Mouse (Mus musculus) cerebellum, adult 8-10 months (tissue): Measurements from ENCODE around the gene Gpr35.

Experiments used
- DNase-seq: peaks from one replicate; pipeline ENCODE4 v3.0.0; 2022

Gpr35 gene

DNA sequence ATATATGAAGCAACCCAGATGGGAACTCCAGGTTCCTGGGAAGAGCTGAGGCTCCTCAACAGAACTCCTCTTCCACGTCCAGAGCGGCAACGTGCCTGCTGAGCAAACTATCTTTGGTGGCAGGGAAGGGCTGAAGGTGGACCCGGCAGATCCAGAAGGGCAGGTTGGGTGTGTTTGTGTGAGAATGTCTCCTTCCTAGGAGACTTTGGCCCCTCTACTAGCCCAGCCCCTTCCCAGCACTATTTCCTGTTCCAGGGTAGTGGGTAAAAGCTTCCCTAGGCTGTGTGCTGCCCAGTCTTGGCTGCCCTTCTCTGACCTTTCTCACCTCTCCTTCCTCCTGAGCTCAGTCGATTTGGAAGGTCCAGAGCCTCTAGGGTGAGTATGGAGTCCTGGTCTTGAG, at the start of gene Gpr35:
Gene Gpr35 (plus strand): TSS at position 259 of the 400 bp plus-strand sequence.
- no peak for DNase-seq

DNA sequence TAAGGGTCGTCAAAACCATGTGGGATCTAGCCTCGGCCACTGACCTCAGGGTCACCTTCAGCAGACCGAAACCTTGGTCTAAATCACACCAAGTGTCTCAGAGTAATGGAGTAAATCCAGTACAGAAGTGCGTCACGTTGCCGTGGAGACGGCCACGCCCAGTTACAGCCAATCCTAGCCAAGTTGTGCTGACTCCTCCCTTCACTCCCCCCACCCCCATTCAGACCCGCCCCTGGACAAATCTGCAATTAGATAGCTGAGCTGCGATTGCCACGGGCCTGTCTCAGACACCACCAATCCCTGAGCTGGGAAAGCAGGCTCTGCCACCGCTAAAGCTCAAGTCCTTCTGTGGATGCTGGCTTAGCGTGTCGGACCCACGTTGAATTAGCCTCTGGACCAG, 47.9 kb upstream of the Gpr35 start, which contains the start of gene Ankmy1:
Gene Ankmy1 (minus strand): TSS at position 121 of the 400 bp plus-strand sequence.
- no peak for DNase-seq

GRCm38 (mm10) chr1:92903627-92904026, 47.0 kb upstream of the Gpr35 start:
- no peak for DNase-seq

DNA sequence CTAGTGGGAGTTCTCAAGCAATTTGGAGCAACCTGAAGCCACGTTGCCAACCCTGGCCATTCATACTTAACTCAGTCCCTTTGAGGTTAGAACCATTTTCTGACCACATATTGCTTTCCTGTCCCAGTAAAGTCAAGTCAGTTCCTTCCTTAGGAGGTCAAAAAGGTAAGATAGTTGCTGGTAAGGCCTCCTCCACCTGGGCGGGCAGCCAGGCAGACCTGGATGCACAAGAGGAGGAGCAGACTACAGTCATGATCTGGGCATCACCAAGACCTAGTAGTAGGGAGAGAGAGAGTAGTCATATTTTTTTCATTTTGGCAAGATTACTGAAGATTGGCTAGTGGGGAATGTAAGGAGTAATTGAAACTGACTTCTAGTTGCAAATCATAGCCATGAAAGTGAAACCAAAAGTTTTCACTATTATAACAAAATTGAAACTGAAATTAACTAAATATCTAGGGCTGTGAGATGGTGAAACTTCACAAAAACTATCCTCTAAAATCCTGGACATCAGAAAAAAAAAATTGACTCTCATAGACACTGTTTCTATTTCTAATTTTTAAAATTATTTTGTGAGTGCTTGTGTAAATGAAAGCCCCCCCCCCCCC, 44.9 kb upstream of the Gpr35 start:
- DNase-seq: no peak

- DNase-seq: peak; percentile 84
Observed at GRCm38 (mm10) chr1:92906779-92907631, 43.7 kb upstream of the Gpr35 start, which contains the start of gene Dusp28. Dusp28 (plus strand) TSS chr1:92906981.

- no peak for DNase-seq
Observed at GRCm38 (mm10) chr1:92907632-92908360, 42.9 kb upstream of the Gpr35 start.

GRCm38 (mm10) chr1:92908664-92909063, 42.0 kb upstream of the Gpr35 start:
- DNase-seq: no peak

- DNase-seq: no peak
Observed at GRCm38 (mm10) chr1:92909068-92909467, 41.6 kb upstream of the Gpr35 start.

GRCm38 (mm10) chr1:92910239-92910885, 40.3 kb upstream of the Gpr35 start, which contains the start of gene Rnpepl1:
Rnpepl1 (plus strand) TSS chr1:92910783.
- peak; percentile 78 for DNase-seq

DNA sequence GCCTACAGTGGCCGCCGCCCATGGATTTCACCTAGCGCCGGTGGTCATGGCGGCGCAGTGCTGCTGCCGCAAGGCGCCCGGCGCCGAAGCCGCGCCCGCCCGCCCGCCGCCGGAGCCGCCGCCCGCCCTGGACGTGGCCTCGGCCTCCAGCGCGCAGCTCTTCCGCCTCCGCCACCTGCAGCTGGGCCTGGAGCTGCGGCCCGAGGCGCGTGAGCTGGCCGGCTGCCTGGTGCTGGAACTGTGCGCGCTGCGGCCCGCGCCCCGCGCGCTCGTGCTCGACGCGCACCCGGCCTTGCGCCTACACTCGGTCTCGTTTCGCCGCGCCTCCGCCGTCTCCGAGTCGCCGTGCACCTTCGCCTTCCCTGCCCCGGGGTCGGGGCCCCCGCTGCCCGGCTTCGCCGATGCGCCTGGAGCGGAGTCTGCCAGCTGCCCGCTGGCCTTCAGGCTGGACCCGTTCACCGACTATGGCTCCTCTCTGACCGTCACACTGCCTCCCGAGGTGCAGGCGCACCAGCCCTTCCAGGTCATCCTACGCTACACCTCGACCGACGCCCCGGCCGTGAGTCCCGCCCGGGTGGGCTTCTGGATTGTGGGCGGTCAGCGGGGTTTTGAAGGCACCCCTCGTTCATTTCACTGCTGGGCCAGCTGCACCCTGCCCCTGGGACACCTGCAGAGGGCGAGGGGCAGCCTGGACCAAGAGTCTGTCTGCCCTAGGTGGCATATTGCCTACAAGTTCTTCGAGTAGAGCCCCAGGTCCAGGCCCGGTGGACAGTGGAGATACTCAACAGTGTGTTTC, 39.5 kb upstream of the Gpr35 start:
- peak; percentile 75 for DNase-seq

DNA sequence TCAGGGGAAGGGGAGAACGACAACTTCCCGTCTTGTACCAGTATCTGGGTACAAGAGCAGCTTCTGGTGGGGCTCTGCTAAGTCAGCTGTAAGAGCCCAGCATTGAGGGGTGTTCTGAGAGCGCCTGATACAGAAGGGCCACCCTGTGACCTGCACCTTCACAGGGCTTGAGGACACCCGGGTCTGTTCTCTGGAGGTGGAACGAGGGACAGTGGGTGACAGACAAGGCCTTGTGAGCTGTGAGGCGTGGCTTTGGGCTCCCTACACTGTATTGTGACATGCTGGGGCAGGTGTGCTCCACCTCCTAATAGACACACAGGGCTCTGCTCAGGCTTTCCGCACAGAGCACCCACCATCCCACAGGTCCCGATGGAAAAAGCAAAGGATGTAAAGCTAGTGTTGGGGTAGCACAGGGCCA, 38.9 kb upstream of the Gpr35 start:
- DNase-seq: no peak

DNA sequence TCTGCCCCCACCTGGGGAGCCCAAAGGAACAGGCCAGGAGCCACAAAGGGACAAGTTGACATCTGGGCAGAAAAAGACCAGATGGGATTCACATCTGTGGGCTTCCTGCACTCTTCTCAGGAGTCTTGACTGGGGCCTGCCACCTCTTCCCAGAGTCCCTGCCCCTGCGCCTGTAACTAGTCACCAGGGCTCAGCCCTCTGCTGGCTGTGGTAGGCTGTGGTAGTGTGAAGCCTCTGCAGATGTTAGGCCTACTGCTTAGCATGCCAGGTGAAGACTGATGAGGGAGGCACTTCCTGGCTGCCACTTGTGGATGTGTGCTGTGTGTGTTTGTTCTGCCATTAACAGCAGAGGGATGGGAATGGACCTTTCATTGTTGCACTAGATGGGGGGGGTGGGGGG, 38.4 kb upstream of the Gpr35 start:
- DNase-seq: no peak

GRCm38 (mm10) chr1:92914239-92914638, 36.4 kb upstream of the Gpr35 start:
- DNase-seq: no peak

GRCm38 (mm10) chr1:92914993-92915392, 35.7 kb upstream of the Gpr35 start:
- no peak for DNase-seq

GRCm38 (mm10) chr1:92916725-92917124, 33.9 kb upstream of the Gpr35 start:
- DNase-seq: no peak

GRCm38 (mm10) chr1:92919151-92919550, 31.5 kb upstream of the Gpr35 start:
- DNase-seq: no peak

- no peak for DNase-seq
Observed at GRCm38 (mm10) chr1:92919775-92920174, 30.9 kb upstream of the Gpr35 start.

GRCm38 (mm10) chr1:92920474-92921200, 30.0 kb upstream of the Gpr35 start:
- no peak for DNase-seq

DNA sequence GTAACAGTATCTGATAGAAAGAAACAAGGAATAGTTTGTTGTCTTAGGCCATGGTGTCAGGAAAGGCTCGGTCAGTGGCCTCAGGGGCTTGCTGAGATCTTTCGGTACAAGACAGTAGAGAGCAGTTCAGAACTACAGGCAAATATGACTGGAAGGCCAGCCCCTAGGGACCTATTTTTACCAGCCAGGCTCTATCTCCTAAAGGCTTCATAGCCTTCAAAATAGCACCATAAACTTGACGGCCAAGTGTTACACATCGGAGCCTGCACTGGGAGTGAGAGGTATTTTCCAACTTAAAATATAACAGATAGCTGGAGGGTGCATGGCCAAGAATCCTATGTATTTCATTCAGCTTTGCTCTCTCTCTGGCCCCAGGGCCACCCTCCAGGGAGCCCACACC, 29.2 kb upstream of the Gpr35 start:
- DNase-seq: no peak

DNA sequence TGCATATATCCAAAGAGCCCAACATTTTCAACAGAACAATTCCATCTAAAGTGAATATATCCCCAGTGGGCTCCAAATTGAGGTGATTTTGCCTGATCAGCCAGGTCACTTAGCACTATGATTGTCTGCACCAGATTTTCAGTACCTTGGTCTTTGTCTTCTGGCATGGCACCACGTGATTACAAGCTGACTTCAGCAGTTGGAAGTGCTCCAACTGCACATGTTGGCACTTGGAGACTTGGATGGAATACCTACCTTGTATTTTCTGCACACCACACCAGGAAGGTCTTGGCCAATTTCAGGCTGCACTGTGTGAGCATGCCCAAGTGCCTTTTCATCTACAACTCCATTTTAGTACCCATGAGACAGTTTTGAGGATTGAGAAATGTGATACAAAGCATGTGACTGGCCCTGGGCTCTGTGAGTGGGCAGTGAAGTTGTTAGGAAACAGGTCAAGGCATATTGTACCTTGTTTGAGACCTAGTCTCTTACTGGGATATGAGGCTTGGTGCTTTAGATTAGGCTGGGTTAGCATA, 20.4 kb upstream of the Gpr35 start:
- no peak for DNase-seq

DNA sequence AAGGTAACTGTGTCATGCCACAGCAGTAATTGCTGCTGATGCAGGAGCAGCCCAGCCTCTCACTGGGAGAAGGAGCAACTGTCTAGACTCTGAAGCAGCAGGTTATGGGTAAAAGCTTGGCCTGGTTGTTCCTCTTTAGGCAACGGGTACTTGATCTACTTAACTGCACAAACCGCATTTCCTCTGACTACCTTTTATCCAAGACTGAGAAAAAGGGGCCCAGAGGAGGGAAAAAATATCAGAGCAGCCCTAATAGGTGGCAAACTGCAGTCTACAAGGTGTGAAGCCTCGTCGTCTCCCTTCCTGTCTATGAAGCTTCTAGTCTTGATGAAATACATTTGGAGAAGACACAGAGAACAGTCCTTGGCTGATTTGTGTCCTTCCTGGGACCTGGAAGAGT, 17.1 kb upstream of the Gpr35 start:
- DNase-seq: no peak
